Mouse (Mus musculus) R1 (cell line): ENCODE measurements around the gene Slc35d3.

Experiments used
- DNase-seq: peaks from one replicate; pipeline ENCODE4 v3.0.0-alpha.2; 2018; ENCODE audit warnings: low read depth, low spot score

The Slc35d3 gene

GRCm38 (mm10) chr10:19835887-19836710 is 15.2 kb downstream of the Slc35d3 start:
- peak; percentile 73 for DNase-seq

- DNase-seq, result no peak
Observed at GRCm38 (mm10) chr10:19834222-19834621, 17.0 kb downstream of the Slc35d3 start.

- DNase-seq, result no peak
Observed at GRCm38 (mm10) chr10:19831072-19831849, 20.0 kb downstream of the Slc35d3 start.

DNA sequence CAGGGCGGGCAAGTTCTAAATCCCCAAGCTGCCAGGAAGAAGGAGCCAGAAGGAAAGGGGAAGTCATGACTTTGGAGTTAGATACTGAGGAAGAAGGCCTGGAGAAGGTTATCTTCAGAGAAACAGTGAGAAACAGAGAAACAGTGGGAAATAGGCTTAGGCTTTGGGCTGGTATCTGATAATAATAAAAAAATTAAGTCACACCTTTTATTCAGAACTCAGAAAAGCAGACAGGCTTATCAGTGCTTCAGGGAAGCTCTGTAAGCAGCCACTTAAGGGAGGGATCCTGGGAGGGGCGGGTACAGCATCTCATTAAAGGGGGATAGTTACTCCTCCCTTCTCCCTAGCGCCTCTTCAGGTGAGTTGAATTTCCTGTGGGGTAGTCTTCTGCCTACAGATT is 30.3 kb downstream of the Slc35d3 start:
- peak; percentile 12 for DNase-seq

DNA sequence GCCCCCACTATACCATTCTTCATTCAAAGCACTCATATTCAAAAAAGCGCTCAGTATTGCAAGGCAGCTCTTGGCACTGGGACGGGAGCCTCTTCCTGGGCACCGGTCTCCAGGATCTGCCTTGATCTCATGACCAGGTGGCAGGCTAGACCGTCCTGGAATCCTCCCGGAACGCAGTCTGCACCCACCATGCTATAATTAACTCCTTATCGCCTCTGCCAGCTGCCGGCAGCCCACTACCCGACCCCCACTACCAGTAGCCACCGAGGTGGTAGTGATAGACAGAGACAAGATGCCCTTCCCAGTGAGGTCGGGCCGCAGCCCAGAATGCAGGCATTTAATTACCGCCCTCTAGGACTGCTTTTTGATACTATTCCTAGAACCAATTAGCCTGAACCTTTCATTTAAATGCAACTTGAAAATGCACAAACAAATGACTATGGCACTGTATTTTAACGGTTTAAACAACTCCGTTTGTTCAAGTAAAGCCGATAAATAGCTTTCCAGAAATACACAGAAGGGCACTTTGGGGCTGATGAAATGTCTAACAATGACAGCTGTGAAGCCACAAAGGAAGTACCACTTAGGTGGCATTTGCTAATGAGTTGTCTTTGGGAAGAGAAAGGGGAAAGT is 32.4 kb downstream of the Slc35d3 start:
- no peak for DNase-seq

- no peak for DNase-seq
Observed at GRCm38 (mm10) chr10:19815371-19815770, 35.9 kb downstream of the Slc35d3 start.

GRCm38 (mm10) chr10:19811436-19812172 is 39.7 kb downstream of the Slc35d3 start:
- DNase-seq, result peak; percentile 41

DNA sequence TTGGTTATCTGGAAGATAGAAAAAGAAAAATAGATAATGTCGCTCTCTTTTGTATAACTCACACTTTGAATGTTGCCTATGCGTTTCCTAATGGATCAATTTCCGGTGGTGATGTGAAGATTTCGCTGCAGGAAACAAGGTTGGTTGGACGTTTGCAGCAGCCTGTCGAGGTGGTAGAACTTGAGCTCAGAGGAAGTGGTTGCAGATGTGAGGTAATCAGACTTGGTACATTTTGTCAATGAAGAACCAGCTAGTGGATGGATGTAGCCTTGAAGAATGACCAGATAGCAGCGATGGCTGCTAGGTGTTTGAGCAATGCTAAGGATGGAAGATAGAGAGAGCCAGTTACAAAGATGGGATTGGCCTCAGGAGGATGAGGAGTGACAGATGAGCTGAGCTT is 46.5 kb downstream of the Slc35d3 start:
- DNase-seq, result no peak

- no peak for DNase-seq
Observed at GRCm38 (mm10) chr10:19802958-19803357, 48.3 kb downstream of the Slc35d3 start.
